Mouse (Mus musculus) heart, embryonic 10.5 days (tissue): ENCODE results near the gene Nipbl. TPM values are rescaled to one million over a fixed set of nuclear protein-coding genes. Genes with fewer than 3 reads are reported as not detected.

Experiments
- DNase-seq: peaks from one replicate; pipeline ENCODE4 v3.0.0-alpha.2; 2017; ENCODE audit warnings: low spot score
- H3K27ac ChIP-seq: fragments of 300-500 bp; sonication (generic); 2 replicates; pipeline ENCODE4 v1.5.1; 2016; ENCODE audit warnings: mild to moderate bottlenecking
- H3K27me3 ChIP-seq: fragments of 300-500 bp; sonication (generic); 2 replicates; pipeline ENCODE4 v1.6.1; 2016; ENCODE audit warnings: mild to moderate bottlenecking; ENCODE audit not compliant: poor library complexity, insufficient read depth, severe bottlenecking
- H3K36me3 ChIP-seq: fragments of 300-500 bp; sonication (generic); 2 replicates; pipeline ENCODE4 v1.6.1; 2016; ENCODE audit warnings: mild to moderate bottlenecking, moderate library complexity
- H3K4me1 ChIP-seq: fragments of 300-500 bp; sonication (generic); 2 replicates; pipeline ENCODE4 v1.6.1; 2016; ENCODE audit warnings: mild to moderate bottlenecking
- H3K4me3 ChIP-seq: fragments of 300-500 bp; sonication (generic); 2 replicates; pipeline ENCODE4 v1.5.1; 2016; ENCODE audit warnings: mild to moderate bottlenecking, moderate library complexity
- H3K9me3 ChIP-seq: fragments of 300-500 bp; sonication (generic); 2 replicates; pipeline ENCODE4 v1.6.1; 2016; ENCODE audit warnings: mild to moderate bottlenecking, moderate library complexity
- WGBS: fragments of 180-500 bp; shearing (Covaris S2); methylation state at CpG from one replicate; pipeline ENCODE4 v1.1.7; 2016; 5-methylcytosine and 5-hydroxymethylcytosine counted together
- polyA plus RNA-seq: library from polyadenylated mRNA; unstranded; fragments of >200 nt; fragmentation: Nextera tagmentation; extraction: Ambion mirVana; gene quantifications from 2 replicates; pipeline ENCODE4 v1.2.1, GENCODE M21; 2016

The Nipbl gene
- polyA plus RNA-seq, 1 experiment from 2014 or later = 15.1 TPM

DNA sequence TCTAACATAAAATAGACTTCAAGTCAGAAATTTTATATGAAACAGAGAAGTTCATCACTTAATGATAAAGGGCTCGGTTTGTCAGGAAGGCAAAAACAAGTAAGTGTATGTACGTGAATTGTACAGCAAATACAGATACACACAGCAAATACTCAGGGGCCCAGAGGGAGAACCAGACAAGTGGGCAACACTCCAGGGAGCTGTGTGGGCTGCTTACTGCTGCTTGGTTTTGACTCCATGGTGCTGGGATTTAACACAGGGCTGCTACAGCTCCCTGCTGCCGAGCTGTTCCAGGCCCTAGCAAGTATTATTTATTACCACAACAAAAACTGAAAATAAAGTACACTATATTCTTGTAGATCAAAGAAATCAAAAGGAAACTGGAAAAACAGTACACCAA is 177.1 kb downstream of the Nipbl start:
- H3K4me1 ChIP-seq = no peaks in the 10 kb centered on the region
- H3K9me3 ChIP-seq = no peaks in the 10 kb centered on the region
- no peak overlapping the region for H3K4me3 ChIP-seq
- no peaks in the 10 kb centered on the region for H3K27me3 ChIP-seq
- WGBS = 93% methylated on average over 3 of the region's 3 CpGs
- H3K36me3 ChIP-seq = peaks cover 66% of the 10 kb centered on the region
- no peak overlapping the region for H3K27ac ChIP-seq
- no peak for DNase-seq

- WGBS = 87% methylated on average over 3 of the region's 3 CpGs
- Histone ChIP-seq H3K4me1 (no peaks in the 10 kb centered on the region), H3K9me3 (no peaks in the 10 kb centered on the region), H3K27ac (no peak overlapping the region), H3K36me3 (peaks cover 69% of the 10 kb centered on the region), H3K4me3 (no peak overlapping the region), H3K27me3 (no peaks in the 10 kb centered on the region)
- DNase-seq = no peak
Observed at GRCm38 (mm10) chr15:8265946-8266345, 178.3 kb downstream of the Nipbl start.

Other genes with a start within 250 kb of the Nipbl start
- not detected in 2 replicates for gene Gm2310, start 75.5 kb upstream of the Nipbl start, polyA plus RNA-seq